Mouse (Mus musculus): Measurements from ENCODE around the gene Arhgef2.
"Not testable (repeated sequence)": the region's sequence is repeated elsewhere in the genome, so short reads cannot be mapped to it uniquely, and the experiment has no call there.

Arhgef2 gene

GRCm38 (mm10) chr3:88591044-88591443 is 14.7 kb upstream of the Arhgef2 start:
- DNase-seq (ENCODE audit: low spot score) = no peak

- peak; percentile 85 for DNase-seq (ENCODE audit: low spot score)
These were observed 13.6 kb upstream of the Arhgef2 start for GRCm38 (mm10) chr3:88591950-88592731.

- no peak for DNase-seq (ENCODE audit: low spot score)
These were observed 12.7 kb upstream of the Arhgef2 start for GRCm38 (mm10) chr3:88592942-88593576.

- no peak for DNase-seq (ENCODE audit: low spot score)
These were observed 11.7 kb upstream of the Arhgef2 start for GRCm38 (mm10) chr3:88593893-88594580.

GRCm38 (mm10) chr3:88596547-88596946 is 9.2 kb upstream of the Arhgef2 start:
- not testable (repeated sequence) for DNase-seq (ENCODE audit: low spot score)

GRCm38 (mm10) chr3:88602466-88602865 is 3.3 kb upstream of the Arhgef2 start:
- DNase-seq (ENCODE audit: low spot score) = no peak

- peak; percentile 84 for DNase-seq (ENCODE audit: low spot score)
These were observed 2.0 kb upstream of the Arhgef2 start for GRCm38 (mm10) chr3:88603714-88604161.

- no peak for DNase-seq (ENCODE audit: low spot score)
These were observed 903 bp upstream of the Arhgef2 start for GRCm38 (mm10) chr3:88604863-88605262.

- DNase-seq (ENCODE audit: low spot score) = peak; percentile 89
These were observed 1.4 kb downstream of the Arhgef2 start for GRCm38 (mm10) chr3:88607065-88607757.

GRCm38 (mm10) chr3:88607758-88608138 is 2.0 kb downstream of the Arhgef2 start:
- no peak for DNase-seq (ENCODE audit: low spot score)

- DNase-seq (ENCODE audit: low spot score) = no peak
These were observed 3.3 kb downstream of the Arhgef2 start for GRCm38 (mm10) chr3:88609066-88609465.

- DNase-seq (ENCODE audit: low spot score) = no peak
These were observed 8.7 kb downstream of the Arhgef2 start for GRCm38 (mm10) chr3:88614418-88614817.

- no peak for DNase-seq (ENCODE audit: low spot score)
These were observed 9.4 kb downstream of the Arhgef2 start for GRCm38 (mm10) chr3:88615117-88615516.

GRCm38 (mm10) chr3:88615902-88616391 is 10.2 kb downstream of the Arhgef2 start:
- peak; percentile 93 for DNase-seq (ENCODE audit: low spot score)

- DNase-seq (ENCODE audit: low spot score) = peak; percentile 63
These were observed 11.3 kb downstream of the Arhgef2 start for GRCm38 (mm10) chr3:88616951-88617500.

- DNase-seq (ENCODE audit: low spot score) = peak; percentile 69
These were observed 12.5 kb downstream of the Arhgef2 start for GRCm38 (mm10) chr3:88618074-88618871.

- DNase-seq (ENCODE audit: low spot score) = peak; percentile 62
These were observed 13.6 kb downstream of the Arhgef2 start for GRCm38 (mm10) chr3:88619113-88620097.

- peak; percentile 18 for DNase-seq (ENCODE audit: low spot score)
These were observed 14.6 kb downstream of the Arhgef2 start for GRCm38 (mm10) chr3:88620146-88620991.
